11 mouse cellular contexts compared by ENCODE assay signal in the genomic region with DNA sequence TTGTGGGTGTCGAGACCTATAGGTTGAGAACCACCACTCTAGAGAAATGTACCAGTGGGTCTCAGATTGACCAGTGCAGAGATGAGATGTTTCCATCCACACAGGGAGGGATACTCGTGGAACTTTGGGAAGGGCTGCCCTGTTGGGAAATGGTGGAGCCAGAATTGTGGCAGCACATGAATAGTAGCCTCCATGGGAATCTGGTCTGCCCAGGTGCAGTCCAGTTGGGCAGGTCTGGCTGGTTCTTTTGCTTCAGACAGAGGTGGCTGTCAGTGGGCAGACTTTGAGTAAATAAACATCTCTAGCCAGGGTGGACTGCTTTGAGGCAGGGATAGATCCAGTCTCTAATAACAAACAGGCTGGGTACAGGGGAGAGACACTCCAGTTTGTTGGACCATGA.
"Had no signal": no experiment of that assay in that cellular context is flagged by ENCODE, and none has a peak within 500 bp of the region (broad histone marks: within the 10 kb centered on the region; RNA-seq: fewer than 3 reads in every experiment).

No protein-coding gene starts in this region.

- ATAC-seq: liver, postnatal 0 days had no signal

- H3K4me3 ChIP-seq: limb, embryonic 12.5 days; liver, embryonic 13.5 days; midbrain, embryonic 13.5 days; stomach, embryonic 15.5 days had no signal

- H3K27me3 ChIP-seq: limb, embryonic 12.5 days; liver, embryonic 13.5 days; midbrain, embryonic 13.5 days; stomach, embryonic 15.5 days had no signal

- H3K9ac ChIP-seq: limb, embryonic 12.5 days; liver, embryonic 13.5 days; liver, postnatal 0 days; midbrain, embryonic 13.5 days; stomach, embryonic 15.5 days had no signal

- H3K27ac ChIP-seq: limb, embryonic 12.5 days; liver, embryonic 13.5 days; midbrain, embryonic 13.5 days; stomach, embryonic 15.5 days had no signal

- DNase-seq: kidney, adult 11 months; kidney, postnatal 25 days; layer of hippocampus, adult 9-11 months; liver; liver, embryonic 13.5 days; liver, postnatal 0 days; lung, postnatal 14 days; right cerebral cortex, postnatal 14 days had no signal

- H3K4me2 ChIP-seq: limb, embryonic 12.5 days; liver, embryonic 13.5 days; midbrain, embryonic 13.5 days; stomach, embryonic 15.5 days had no signal

- H3K9me3 ChIP-seq: limb, embryonic 12.5 days; liver, embryonic 13.5 days; midbrain, embryonic 13.5 days; stomach, embryonic 15.5 days had no signal

- H3K36me3 ChIP-seq: limb, embryonic 12.5 days; liver, embryonic 13.5 days; midbrain, embryonic 13.5 days; stomach, embryonic 15.5 days had no signal

- H3K4me1 ChIP-seq: limb, embryonic 12.5 days; liver, embryonic 13.5 days; stomach, embryonic 15.5 days had no signal
